Mouse (Mus musculus) liver, adult 2 months (tissue): ENCODE measurements at regions not wholly inside any gene's neighbourhood (a gene's known extent, or its start where the extent isn't known, plus 50 kb on each side); places are given as distances from the start of the nearest gene placed in this dataset.

Experiments used
- CTCF ChIP-seq: fragments of 200-500 bp; IDR thresholded peaks from 2 replicates; pipeline ENCODE4 v1.5.1; 2011; ENCODE audit warnings: low read depth, low read length, control low read depth
- POLR2A ChIP-seq: fragments of 200-500 bp; IDR thresholded peaks from 2 replicates; pipeline ENCODE4 v1.6.1; 2011; ENCODE audit warnings: low read length, control low read depth; ENCODE audit not compliant: insufficient read depth; ENCODE audit errors: extremely low read depth

GRCm38 (mm10) chr15:96878796-96879195, 177.0 kb downstream of the Slc38a4 start:
- no peak for TF ChIP-seq POLR2A
- no peak for TF ChIP-seq CTCF
